Mouse (Mus musculus) left cerebral cortex, postnatal 36 days (tissue): Measurements from ENCODE around the gene Col24a1. TPM values are rescaled to one million over a fixed set of nuclear protein-coding genes. Genes with fewer than 3 reads are reported as not detected.
"Not testable (repeated sequence)": the region's sequence is repeated elsewhere in the genome, so short reads cannot be mapped to it uniquely, and the experiment has no call there.

Experiments used
- DNase-seq, 2 experiments: peaks; one replicate each; pipeline ENCODE4 v3.0.0; 2021 to 2022; ENCODE audit warnings: low spot score in 2 of 2, mixed read lengths in 1 of 2
- intact Hi-C: fragments of 180-260 bp; cut with DNase I; formaldehyde crosslinking; loops from one replicate; pipeline ENCODE4 v1.15.1; 2025
- total RNA-seq, 2 experiments: library from RNA; stranded (reverse); gene quantifications; 2 replicates each; pipeline ENCODE4 v1.2.3; 2021

Gene Col24a1
- total RNA-seq, 2 experiments from 2014 or later = 1.9 to 3.6 TPM

GRCm38 (mm10) chr3:145439086-145439485, 146.8 kb downstream of the Col24a1 start:
- intact Hi-C loops = no loop called here

GRCm38 (mm10) chr3:145440993-145441392, 148.7 kb downstream of the Col24a1 start:
- intact Hi-C loops = no loop called here
- DNase-seq = no peak

More at GRCm38 (mm10) chr3:145439086-145439485, 146.8 kb downstream of the Col24a1 start:
- no peak for DNase-seq

GRCm38 (mm10) chr3:145442268-145442667, 150.0 kb downstream of the Col24a1 start:
- intact Hi-C loops = no loop called here
- peak in 1 of 2 experiments; percentile 7 for DNase-seq

- intact Hi-C loops, DNase-seq: not testable (repeated sequence)
Measured at GRCm38 (mm10) chr3:145443167-145443566, 150.9 kb downstream of the Col24a1 start.

- intact Hi-C loops = no loop called here
- DNase-seq = no peak
Measured at GRCm38 (mm10) chr3:145457039-145457438, 164.8 kb downstream of the Col24a1 start.

- no peak for DNase-seq
- intact Hi-C loops = no loop called here
Measured at GRCm38 (mm10) chr3:145462351-145462750, 170.1 kb downstream of the Col24a1 start.

GRCm38 (mm10) chr3:145463731-145464130, 171.5 kb downstream of the Col24a1 start:
- intact Hi-C loops = no loop called here
- no peak for DNase-seq

GRCm38 (mm10) chr3:145471094-145471493, 178.8 kb downstream of the Col24a1 start:
- intact Hi-C loops = no loop called here
- no peak for DNase-seq

- no peak for DNase-seq
- intact Hi-C loops = no loop called here
Measured at GRCm38 (mm10) chr3:145474163-145474562, 181.9 kb downstream of the Col24a1 start.

- intact Hi-C loops = no loop called here
- no peak for DNase-seq
Measured at GRCm38 (mm10) chr3:145476634-145477033, 184.4 kb downstream of the Col24a1 start.

GRCm38 (mm10) chr3:145477074-145477473, 184.8 kb downstream of the Col24a1 start:
- intact Hi-C loops = no loop called here
- DNase-seq = no peak

- intact Hi-C loops = no loop called here
- DNase-seq = no peak
Measured at GRCm38 (mm10) chr3:145478446-145478845, 186.2 kb downstream of the Col24a1 start.

- intact Hi-C loops = no loop called here
- DNase-seq = no peak
Measured at GRCm38 (mm10) chr3:145490279-145490678, 198.0 kb downstream of the Col24a1 start.

- DNase-seq = no peak
- intact Hi-C loops = no loop called here
Measured at GRCm38 (mm10) chr3:145491326-145491725, 199.1 kb downstream of the Col24a1 start.

GRCm38 (mm10) chr3:145498127-145498526, 205.9 kb downstream of the Col24a1 start:
- DNase-seq = no peak
- intact Hi-C loops = no loop called here

GRCm38 (mm10) chr3:145498893-145499292, 206.6 kb downstream of the Col24a1 start:
- intact Hi-C loops = no loop called here
- no peak for DNase-seq

GRCm38 (mm10) chr3:145504830-145505229, 212.6 kb downstream of the Col24a1 start:
- intact Hi-C loops = no loop called here
- DNase-seq = no peak

- intact Hi-C loops = no loop called here
- no peak for DNase-seq
Measured at GRCm38 (mm10) chr3:145508550-145508949, 216.3 kb downstream of the Col24a1 start.

GRCm38 (mm10) chr3:145514197-145514596, 221.9 kb downstream of the Col24a1 start:
- intact Hi-C loops = no loop called here
- no peak for DNase-seq

GRCm38 (mm10) chr3:145521528-145522080, 229.3 kb downstream of the Col24a1 start:
- no peak for DNase-seq
- intact Hi-C loops = no loop called here

GRCm38 (mm10) chr3:145522311-145522710, 230.0 kb downstream of the Col24a1 start:
- intact Hi-C loops = no loop called here
- DNase-seq = no peak

- intact Hi-C loops = no loop called here
- DNase-seq = no peak
Measured at GRCm38 (mm10) chr3:145525266-145525665, 233.0 kb downstream of the Col24a1 start.
